Comparison of ENCODE assay signal across 23 mouse cellular contexts in the genomic region with DNA sequence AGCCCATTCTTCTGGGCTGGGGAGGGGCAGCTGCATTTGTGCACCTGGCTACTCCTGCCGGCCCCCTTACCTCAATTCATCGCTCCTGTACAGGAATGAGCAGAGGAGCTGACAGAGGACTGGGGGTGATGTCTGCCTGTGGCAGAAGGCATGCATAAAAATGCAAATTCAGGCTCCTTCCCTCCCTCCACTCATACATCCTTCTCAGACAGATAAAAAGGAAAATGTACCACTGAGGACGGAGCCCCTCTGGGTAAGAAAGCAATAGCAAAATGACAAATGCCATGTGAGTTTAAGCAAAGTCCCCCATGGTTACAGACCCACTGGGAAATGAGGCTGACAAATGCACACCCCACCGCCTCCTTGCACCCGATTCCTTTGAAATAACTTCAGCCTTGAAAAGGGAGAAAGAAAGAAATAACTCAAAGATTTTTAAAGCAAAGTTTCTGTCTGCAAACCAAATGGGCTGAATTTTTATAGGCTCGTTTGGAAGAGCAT.
DNase-seq lines count a peak whose midpoint lies in the region; ATAC-seq and TF ChIP-seq lines count a peak whose summit lies in the region.
"Had no signal": no experiment of that assay in that cellular context is flagged by ENCODE, and none has a peak within 500 bp of the region (broad histone marks: within the 10 kb centered on the region; RNA-seq: fewer than 3 reads in every experiment).

No protein-coding gene starts in this region.

- no peaks in the 10 kb centered on the region for H3K27me3 ChIP-seq in heart, embryonic 12.5 days (replicated peaks)
- no peaks in the 10 kb centered on the region for H3K27me3 ChIP-seq in midbrain, embryonic 14.5 days (ENCODE audit: control insufficient read depth, insufficient read depth, low read length)
- H3K27me3 ChIP-seq in midbrain, embryonic 13.5 days: no peaks in the 10 kb centered on the region
- H3K27me3 ChIP-seq in midbrain, postnatal 0 days (ENCODE audit: insufficient read depth, low read length): no peaks in the 10 kb centered on the region
- H3K27me3 ChIP-seq: forebrain, embryonic 13.5 days; heart, embryonic 13.5 days; hindbrain, embryonic 15.5 days had no signal

- no peaks in the 10 kb centered on the region for H3K4me1 ChIP-seq in heart, embryonic 12.5 days (replicated peaks)
- H3K4me1 ChIP-seq in midbrain, embryonic 14.5 days (ENCODE audit: control insufficient read depth, insufficient read depth, low read length): no peaks in the 10 kb centered on the region
- H3K4me1 ChIP-seq in midbrain, embryonic 13.5 days (replicated peaks): no peaks in the 10 kb centered on the region
- no peaks in the 10 kb centered on the region; the same call in 1 of the 2 replicates for H3K4me1 ChIP-seq in midbrain, postnatal 0 days (ENCODE audit: insufficient read depth, low read length)
- H3K4me1 ChIP-seq: forebrain, embryonic 10.5 days; heart, embryonic 13.5 days had no signal

- TF ChIP-seq CTCF in midbrain, postnatal 0 days (IDR thresholded peaks at IDR 0.05): no peak

- WGBS in heart, embryonic 12.5 days: 51% methylated on average over 6 of the region's 6 CpGs
- 47% methylated on average over 6 of the region's 6 CpGs for WGBS in midbrain, embryonic 14.5 days
- 56% methylated on average over 6 of the region's 6 CpGs for WGBS in midbrain, embryonic 13.5 days
- WGBS in midbrain, postnatal 0 days: 52% methylated on average over 6 of the region's 6 CpGs

- no peak overlapping the region for H3K27ac ChIP-seq in heart, embryonic 12.5 days (ENCODE audit: poor library complexity, severe bottlenecking)
- no peak overlapping the region for H3K27ac ChIP-seq in midbrain, embryonic 14.5 days (replicated peaks; ENCODE audit: low read depth, low read length)
- H3K27ac ChIP-seq in midbrain, embryonic 13.5 days: no peak overlapping the region
- H3K27ac ChIP-seq in midbrain, postnatal 0 days (ENCODE audit: low read depth, low read length): no peak overlapping the region
- H3K27ac ChIP-seq: forebrain, embryonic 10.5 days; forebrain, embryonic 13.5 days; gastrocnemius, adult 2 months; heart, embryonic 13.5 days; hindbrain, embryonic 15.5 days had no signal

- no peak overlapping the region for H3K4me3 ChIP-seq in heart, embryonic 12.5 days
- H3K4me3 ChIP-seq in midbrain, embryonic 14.5 days (replicated peaks; ENCODE audit: low read depth, low read length): no peak overlapping the region
- H3K4me3 ChIP-seq in midbrain, embryonic 13.5 days (replicated peaks): no peak overlapping the region
- no peak overlapping the region for H3K4me3 ChIP-seq in midbrain, postnatal 0 days (ENCODE audit: low read depth, low read length)
- H3K4me3 ChIP-seq: forebrain, embryonic 10.5 days; forebrain, embryonic 13.5 days; gastrocnemius, adult 2 months; heart, embryonic 13.5 days; hindbrain, embryonic 15.5 days had no signal

- H3K9ac ChIP-seq in heart, embryonic 12.5 days: no peak overlapping the region
- no peak overlapping the region for H3K9ac ChIP-seq in midbrain, embryonic 14.5 days (replicated peaks; ENCODE audit: low read length)
- H3K9ac ChIP-seq in midbrain, embryonic 13.5 days (replicated peaks): no peak overlapping the region
- no peak overlapping the region for H3K9ac ChIP-seq in midbrain, postnatal 0 days (replicated peaks; ENCODE audit: low read length, poor library complexity, severe bottlenecking)
- H3K9ac ChIP-seq: forebrain, embryonic 13.5 days; heart, embryonic 13.5 days; hindbrain, embryonic 15.5 days had no signal

- DNase-seq in heart, adult 11 months: peak; percentile 55
- peak; percentile 18 for DNase-seq in midbrain, embryonic 14.5 days
- DNase-seq in midbrain, postnatal 0 days (ENCODE audit: low spot score): no peak
- DNase-seq in frontal cortex, postnatal 10 days (ENCODE audit: low spot score in 2 of 2): no peak
- DNase-seq: adrenal gland, adult 8-10 months; adrenal gland, postnatal 25 days; cerebellum, adult 11-12 months; cerebellum, adult 8-10 months; cerebellum, postnatal 10 days; cerebellum, postnatal 36 days; gastrocnemius, adult 2 months; gastrocnemius, postnatal 14 days; heart, adult 18-20 months; heart, postnatal 14 days; heart, postnatal 4 days had no signal

- no peak overlapping the region for H3K4me2 ChIP-seq in heart, embryonic 12.5 days
- H3K4me2 ChIP-seq in midbrain, embryonic 14.5 days (ENCODE audit: low read length): no peak overlapping the region
- H3K4me2 ChIP-seq in midbrain, embryonic 13.5 days (replicated peaks): no peak overlapping the region
- H3K4me2 ChIP-seq in midbrain, postnatal 0 days (ENCODE audit: low read depth, low read length, poor library complexity, severe bottlenecking): no peak overlapping the region
- H3K4me2 ChIP-seq: forebrain, embryonic 13.5 days; heart, embryonic 13.5 days; hindbrain, embryonic 15.5 days had no signal

- no peaks in the 10 kb centered on the region for H3K36me3 ChIP-seq in heart, embryonic 12.5 days
- no peaks in the 10 kb centered on the region for H3K36me3 ChIP-seq in midbrain, embryonic 14.5 days (ENCODE audit: control insufficient read depth, insufficient read depth, low read length)
- no peaks in the 10 kb centered on the region for H3K36me3 ChIP-seq in midbrain, embryonic 13.5 days
- H3K36me3 ChIP-seq in midbrain, postnatal 0 days (ENCODE audit: insufficient read depth, low read length): no peaks in the 10 kb centered on the region
- H3K36me3 ChIP-seq: forebrain, embryonic 10.5 days; heart, embryonic 13.5 days; hindbrain, embryonic 15.5 days had no signal

- H3K9me3 ChIP-seq in heart, embryonic 12.5 days (replicated peaks): no peaks in the 10 kb centered on the region
- H3K9me3 ChIP-seq in midbrain, embryonic 14.5 days (ENCODE audit: control insufficient read depth, low read length): no peaks in the 10 kb centered on the region
- H3K9me3 ChIP-seq in midbrain, embryonic 13.5 days: no peaks in the 10 kb centered on the region
- H3K9me3 ChIP-seq in midbrain, postnatal 0 days (ENCODE audit: low read length): no peaks in the 10 kb centered on the region
- H3K9me3 ChIP-seq: forebrain, embryonic 10.5 days; forebrain, embryonic 13.5 days; heart, embryonic 13.5 days; hindbrain, embryonic 15.5 days had no signal

- ATAC-seq in heart, embryonic 12.5 days (ENCODE audit: insufficient number of reproducible peaks, low FRiP score): no peak
- ATAC-seq in midbrain, embryonic 14.5 days (ENCODE audit: low FRiP score, low TSS enrichment): 0 out of 2 replicates have a peak, but pooled peaks have one; percentile 8
- no peak for ATAC-seq in midbrain, embryonic 13.5 days
- ATAC-seq in midbrain, postnatal 0 days (ENCODE audit: low FRiP score): 0 out of 2 replicates have a peak, but pooled peaks have one; percentile 58
- ATAC-seq: activated CD4-positive, CD25-positive, alpha-beta regulatory T cell, adult 4 months; forebrain, embryonic 13.5 days; forebrain, embryonic 16.5 days had no signal

Comparison
In these comparisons a context has a peak if more than half of its experiments do, and no peak if none do; other contexts are left out.
1. DNase-seq: peak in heart, adult 11 months (single experiment) and midbrain, embryonic 14.5 days (single experiment); none in midbrain, postnatal 0 days (single experiment) and frontal cortex, postnatal 10 days (0 of 2).
2. ATAC-seq: peak in midbrain, embryonic 14.5 days (single experiment) and midbrain, postnatal 0 days (single experiment); none in heart, embryonic 12.5 days (single experiment) and midbrain, embryonic 13.5 days (single experiment).